10 mouse cellular contexts compared by ENCODE assay signal in genomic region chr16:32457589-32458386, GRCm38 (mm10). TPM values are rescaled to one million over a fixed set of nuclear protein-coding genes. Genes with fewer than 3 reads are reported as not detected.
DNase-seq lines count a peak whose midpoint lies in the region; ATAC-seq and TF ChIP-seq lines count a peak whose summit lies in the region.
"Had no signal": no experiment of that assay in that cellular context is flagged by ENCODE, and none has a peak within 500 bp of the region (broad histone marks: within the 10 kb centered on the region; RNA-seq: fewer than 3 reads in every experiment).

No protein-coding gene starts in this region.

- POLR2A ChIA-PET in Patski (lab: Charles Lee): interaction anchor here (0.5 to 0.9 kb wide), 2 partner anchors 8 to 25 kb away, joined by 3 read pairs; no protein-coding TSS in a partner anchor

- CTCF ChIA-PET in Patski (lab: Charles Lee): no interaction called here

- peaks cover 6% of the 10 kb centered on the region; the same call in 1 of the 2 replicates for H3K4me1 ChIP-seq in limb, embryonic 11.5 days (ENCODE audit: control insufficient read depth, insufficient read depth, low read length)
- H3K4me1 ChIP-seq in limb, embryonic 10.5 days: peaks cover 16% of the 10 kb centered on the region
- peaks cover 11% of the 10 kb centered on the region for H3K4me1 ChIP-seq in heart, embryonic 12.5 days (replicated peaks)
- H3K4me1 ChIP-seq in thymus, adult 2 months (replicated peaks; ENCODE audit: control insufficient read depth, insufficient read depth, low read length): no peaks in the 10 kb centered on the region

- H3K4me3 ChIP-seq in limb, embryonic 11.5 days (ENCODE audit: low read depth, low read length): no peak overlapping the region
- no peak overlapping the region for H3K4me3 ChIP-seq in limb, embryonic 10.5 days
- no peak overlapping the region for H3K4me3 ChIP-seq in heart, embryonic 12.5 days
- H3K4me3 ChIP-seq in layer of hippocampus, adult 2 months: no peak overlapping the region
- no peak overlapping the region for H3K4me3 ChIP-seq in thymus, adult 2 months (ENCODE audit: control insufficient read depth, insufficient read depth, low read length)

- TF ChIP-seq CTCF in Patski (IDR thresholded peaks at IDR 0.05): peak; percentile 71
- peak; percentile 72 for TF ChIP-seq CTCF in layer of hippocampus, adult 2 months (conservative IDR thresholded peaks at IDR 0.05)
- TF ChIP-seq CTCF in thymus, adult 2 months (IDR thresholded peaks at IDR 0.05; ENCODE audit: borderline replicate concordance, control insufficient read depth, extremely low read depth, insufficient read depth, low read length, poor library complexity): no peak

- no peaks in the 10 kb centered on the region for H3K9me3 ChIP-seq in limb, embryonic 11.5 days (ENCODE audit: control insufficient read depth, low read length)
- H3K9me3 ChIP-seq in limb, embryonic 10.5 days (replicated peaks): no peaks in the 10 kb centered on the region
- H3K9me3 ChIP-seq in heart, embryonic 12.5 days (replicated peaks): no peaks in the 10 kb centered on the region

- H3K4me2 ChIP-seq in limb, embryonic 11.5 days (ENCODE audit: low read depth, severe bottlenecking): no peak overlapping the region
- no peak overlapping the region for H3K4me2 ChIP-seq in heart, embryonic 12.5 days

- DNase-seq in limb, embryonic 11.5 days (ENCODE audit: low spot score): peak; percentile 61
- DNase-seq in limb, embryonic 10.5 days (ENCODE audit: low spot score): no peak
- no peak for DNase-seq in Patski (ENCODE audit: low read depth, low spot score)
- DNase-seq in cerebellum, postnatal 10 days: peak; percentile 79 to 84
- DNase-seq in layer of hippocampus, adult 2 months (ENCODE audit: low spot score in 2 of 2): peak; percentile 40 to 43
- peak; percentile 57 for DNase-seq in thymus, adult 2 months

- no peak overlapping the region for H3K9ac ChIP-seq in limb, embryonic 11.5 days (ENCODE audit: low read length)
- no peak overlapping the region for H3K9ac ChIP-seq in heart, embryonic 12.5 days

- ATAC-seq in limb, embryonic 11.5 days (ENCODE audit: insufficient number of reproducible peaks, low FRiP score, low TSS enrichment, low read depth): no peak
- ATAC-seq in Patski: no peak
- ATAC-seq in heart, embryonic 12.5 days (ENCODE audit: insufficient number of reproducible peaks, low FRiP score): 0 out of 2 replicates have a peak, but pooled peaks have one; percentile 36
- ATAC-seq in megakaryocyte, adult 5-6 weeks (ENCODE audit: poor library complexity, severe bottlenecking): peak; percentile 88

- no peaks in the 10 kb centered on the region; the same call in 1 of the 2 replicates for H3K36me3 ChIP-seq in limb, embryonic 11.5 days (ENCODE audit: control insufficient read depth, insufficient read depth, low read length)
- peaks cover 33% of the 10 kb centered on the region for H3K36me3 ChIP-seq in limb, embryonic 10.5 days
- H3K36me3 ChIP-seq in heart, embryonic 12.5 days: peaks cover 44% of the 10 kb centered on the region
- H3K36me3 ChIP-seq in thymus, adult 2 months (ENCODE audit: control insufficient read depth, insufficient read depth, low read length): 0 out of 2 replicates have a peak, but pooled peaks cover 3% of the 10 kb centered on the region

- in situ Hi-C loops in Patski (cut with MboI; ENCODE audit: low pct_unique_long_range_greater_than_20kb): loop anchor here (5.0 to 25.0 kb wide), 3 partner anchors 80 to 345 kb away; partner anchors contain the start of gene Smco1

- no peaks in the 10 kb centered on the region for H3K27me3 ChIP-seq in limb, embryonic 11.5 days (ENCODE audit: control insufficient read depth, insufficient read depth, low read length)
- H3K27me3 ChIP-seq in limb, embryonic 10.5 days (ENCODE audit: low read depth, poor library complexity, severe bottlenecking): no peaks in the 10 kb centered on the region
- H3K27me3 ChIP-seq in Patski: no peaks in the 10 kb centered on the region
- H3K27me3 ChIP-seq in heart, embryonic 12.5 days (replicated peaks): no peaks in the 10 kb centered on the region
- no peaks in the 10 kb centered on the region for H3K27me3 ChIP-seq in thymus, adult 2 months (ENCODE audit: control insufficient read depth, insufficient read depth, low read length)

- WGBS in limb, embryonic 11.5 days: 58% methylated on average over 10 of the region's 10 CpGs
- WGBS in limb, embryonic 10.5 days: 65% methylated on average over 10 of the region's 10 CpGs
- 61% methylated on average over 10 of the region's 10 CpGs for WGBS in heart, embryonic 12.5 days
- 77% methylated on average over 10 of the region's 10 CpGs for WGBS in thymus, adult 2 months

- no peak for TF ChIP-seq POLR2A in thymus, adult 2 months (IDR thresholded peaks at IDR 0.05; ENCODE audit: control insufficient read depth, extremely low read depth, insufficient read depth, low read length, poor library complexity)

- no peak overlapping the region for H3K27ac ChIP-seq in limb, embryonic 11.5 days (replicated peaks; ENCODE audit: low read depth, low read length)
- no peak overlapping the region for H3K27ac ChIP-seq in limb, embryonic 10.5 days
- H3K27ac ChIP-seq in heart, embryonic 12.5 days (ENCODE audit: poor library complexity, severe bottlenecking): no peak overlapping the region
- H3K27ac ChIP-seq in layer of hippocampus, adult 2 months: no peak overlapping the region; the same call in 1 of the 2 replicates
- H3K27ac ChIP-seq in thymus, adult 2 months (ENCODE audit: control insufficient read depth, insufficient read depth, low read length): no peak overlapping the region

RNA-seq across cellular contexts. Expression of gene Pcyt1a, which starts 27.1 kb away (rescaled TPM):
- 35.6 and 37.0 TPM in 2 replicates for polyA plus RNA-seq in limb, embryonic 11.5 days (2014; fragmentation: Nextera tagmentation; extraction: Ambion mirVana)
- 38.6 and 41.4 TPM in 2 replicates for polyA plus RNA-seq in limb, embryonic 10.5 days (2016; fragmentation: Nextera tagmentation; extraction: Ambion mirVana)
- 29.7 TPM for polyA plus RNA-seq in Patski (2021)
- polyA plus RNA-seq in heart, embryonic 12.5 days (2016; fragmentation: Nextera tagmentation; extraction: Ambion mirVana): 43.2 and 48.9 TPM in 2 replicates
- 10 to 100 TPM; 32.6 to 33.7 TPM for total RNA-seq in layer of hippocampus, adult 2 months (2021)
- total RNA-seq in megakaryocyte, adult 5-6 weeks (2015): 32.5 and 38.2 TPM in 2 replicates
- 43.9 and 59.9 TPM in 2 replicates for total RNA-seq in megakaryocyte, adult 5-6 weeks (2017)
- 19.7 and 21.2 TPM in 2 replicates for polyA plus RNA-seq in thymus, adult 2 months (2012; rRNA removed)

RNA-seq across cellular contexts. Expression of gene Slc51a, which starts 29.9 kb away (rescaled TPM):
- 0.33 and 0.41 TPM in 2 replicates for polyA plus RNA-seq in limb, embryonic 11.5 days (2014; fragmentation: Nextera tagmentation; extraction: Ambion mirVana)
- polyA plus RNA-seq in limb, embryonic 10.5 days (2016; fragmentation: Nextera tagmentation; extraction: Ambion mirVana): 0.46 and 0.50 TPM in 2 replicates
- 0.04 TPM for polyA plus RNA-seq in Patski (2021)
- polyA plus RNA-seq in heart, embryonic 12.5 days (2016; fragmentation: Nextera tagmentation; extraction: Ambion mirVana): 2.1 and 2.9 TPM in 2 replicates
- not detected for total RNA-seq in layer of hippocampus, adult 2 months (2021)
- total RNA-seq in megakaryocyte, adult 5-6 weeks (2015): not detected in 2 replicates
- total RNA-seq in megakaryocyte, adult 5-6 weeks (2017): 0.94 TPM in 1 of 2 replicates, not detected in the other
- polyA plus RNA-seq in thymus, adult 2 months (2012; rRNA removed): 1.3 and 1.5 TPM in 2 replicates
- polyA plus RNA-seq: frontal cortex, adult 2 months had no signal

RNA-seq across cellular contexts. Expression of gene Zdhhc19, which starts 38.3 kb away (rescaled TPM):
- polyA plus RNA-seq in limb, embryonic 11.5 days (2014; fragmentation: Nextera tagmentation; extraction: Ambion mirVana): not detected in 2 replicates
- polyA plus RNA-seq in limb, embryonic 10.5 days (2016; fragmentation: Nextera tagmentation; extraction: Ambion mirVana): not detected in 2 replicates
- polyA plus RNA-seq in Patski (2021): not detected
- not detected in 2 replicates for polyA plus RNA-seq in heart, embryonic 12.5 days (2016; fragmentation: Nextera tagmentation; extraction: Ambion mirVana)
- total RNA-seq in layer of hippocampus, adult 2 months (2021): not detected
- 0.33 TPM in 1 of 2 replicates, not detected in the other for total RNA-seq in megakaryocyte, adult 5-6 weeks (2015)
- total RNA-seq in megakaryocyte, adult 5-6 weeks (2017): not detected in 2 replicates
- polyA plus RNA-seq in thymus, adult 2 months (2012; rRNA removed): not detected in 2 replicates
- polyA plus RNA-seq: frontal cortex, adult 2 months had no signal

RNA-seq across cellular contexts. Expression of gene Tctex1d2, which starts 38.3 kb away (rescaled TPM):
- 32.1 and 36.1 TPM in 2 replicates for polyA plus RNA-seq in limb, embryonic 11.5 days (2014; fragmentation: Nextera tagmentation; extraction: Ambion mirVana)
- polyA plus RNA-seq in limb, embryonic 10.5 days (2016; fragmentation: Nextera tagmentation; extraction: Ambion mirVana): 31.4 and 33.2 TPM in 2 replicates
- 54.5 TPM for polyA plus RNA-seq in Patski (2021)
- polyA plus RNA-seq in heart, embryonic 12.5 days (2016; fragmentation: Nextera tagmentation; extraction: Ambion mirVana): 21.6 and 27.1 TPM in 2 replicates
- total RNA-seq in layer of hippocampus, adult 2 months (2021): 10 to 100 TPM; 11.8 to 14.3 TPM
- 25.3 and 25.4 TPM in 2 replicates for total RNA-seq in megakaryocyte, adult 5-6 weeks (2015)
- total RNA-seq in megakaryocyte, adult 5-6 weeks (2017): 26.2 and 30.9 TPM in 2 replicates
- polyA plus RNA-seq in thymus, adult 2 months (2012; rRNA removed): 2.5 and 3.8 TPM in 2 replicates

RNA-seq across cellular contexts. Expression of gene Tm4sf19, which starts 57.5 kb away (rescaled TPM):
- polyA plus RNA-seq in limb, embryonic 11.5 days (2014; fragmentation: Nextera tagmentation; extraction: Ambion mirVana): not detected in 2 replicates
- not detected in 2 replicates for polyA plus RNA-seq in limb, embryonic 10.5 days (2016; fragmentation: Nextera tagmentation; extraction: Ambion mirVana)
- polyA plus RNA-seq in Patski (2021): not detected
- polyA plus RNA-seq in heart, embryonic 12.5 days (2016; fragmentation: Nextera tagmentation; extraction: Ambion mirVana): not detected in 2 replicates
- not detected for total RNA-seq in layer of hippocampus, adult 2 months (2021)
- total RNA-seq in megakaryocyte, adult 5-6 weeks (2015): not detected in 2 replicates
- total RNA-seq in megakaryocyte, adult 5-6 weeks (2017): not detected in 2 replicates
- 0.23 TPM in 2 replicates for polyA plus RNA-seq in thymus, adult 2 months (2012; rRNA removed)
- polyA plus RNA-seq: frontal cortex, adult 2 months; stomach, embryonic 16.5 days had no signal

Comparison
In these comparisons a context has a peak if more than half of its experiments do, and no peak if none do; other contexts are left out.
1. DNase-seq: peak in limb, embryonic 11.5 days (single experiment), cerebellum, postnatal 10 days (2 of 2), layer of hippocampus, adult 2 months (2 of 2) and thymus, adult 2 months (single experiment); none in limb, embryonic 10.5 days (single experiment) and Patski (single experiment).
2. ATAC-seq: peak in heart, embryonic 12.5 days (single experiment) and megakaryocyte, adult 5-6 weeks (single experiment); none in limb, embryonic 11.5 days (single experiment) and Patski (single experiment).